Mouse (Mus musculus) CD4-positive, CD25-positive, alpha-beta regulatory T cell, adult 2 months (primary cell): ENCODE data around the gene Entpd6.

ENCODE experiments used
- DNase-seq: peaks from one replicate; pipeline ENCODE4 v3.0.0-alpha.2; 2012; ENCODE audit warnings: low read depth, low spot score

Gene Entpd6

DNA sequence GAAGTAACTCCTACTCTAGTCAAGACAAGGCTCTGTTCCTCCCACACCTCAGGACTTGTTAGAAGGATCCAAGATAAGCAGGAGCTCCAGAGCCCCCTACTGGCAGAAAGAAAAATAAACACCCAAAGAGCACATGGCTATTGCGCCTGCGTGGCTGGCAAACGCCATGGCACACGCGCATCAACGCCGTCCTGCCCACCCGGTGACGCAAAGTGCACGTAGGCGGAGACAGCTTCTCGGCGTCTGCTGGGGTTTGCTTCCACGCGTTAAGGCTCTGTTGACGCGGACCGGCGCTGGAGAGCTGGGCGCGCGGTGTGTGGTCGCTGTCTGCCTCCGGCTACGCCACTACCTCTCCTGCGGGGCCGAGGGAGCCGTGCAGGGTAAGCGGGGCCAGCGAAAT lies at the start of gene Entpd6:
Entpd6 (plus strand) TSS at position 189 of the 400 bp plus-strand sequence.
- DNase-seq, result peak; percentile 99

DNA sequence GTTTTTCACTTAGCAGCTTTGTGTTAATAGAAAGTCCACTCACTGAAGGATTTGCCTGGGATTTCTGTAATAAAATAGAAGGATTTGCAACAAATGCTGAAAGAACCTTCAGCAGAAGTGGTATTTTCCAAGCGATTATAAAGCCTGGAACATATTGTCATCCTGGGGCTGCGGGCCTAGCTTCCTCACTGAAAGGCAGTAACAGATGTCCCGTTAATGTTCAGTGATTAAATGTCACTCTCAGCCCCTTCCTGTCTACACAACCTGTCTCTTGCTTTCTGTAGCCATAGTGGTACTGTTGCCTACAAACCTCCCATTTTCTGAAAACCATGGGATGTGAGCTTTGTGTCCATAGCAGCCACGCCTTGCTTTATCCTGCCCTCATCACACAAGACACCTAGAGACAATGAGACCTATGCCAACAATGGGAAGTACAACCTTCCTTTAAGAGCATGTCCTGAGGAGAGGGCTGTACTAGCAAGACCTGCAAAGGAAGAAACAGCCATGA lies 36.6 kb upstream of the Entpd6 start:
- DNase-seq, result no peak

DNA sequence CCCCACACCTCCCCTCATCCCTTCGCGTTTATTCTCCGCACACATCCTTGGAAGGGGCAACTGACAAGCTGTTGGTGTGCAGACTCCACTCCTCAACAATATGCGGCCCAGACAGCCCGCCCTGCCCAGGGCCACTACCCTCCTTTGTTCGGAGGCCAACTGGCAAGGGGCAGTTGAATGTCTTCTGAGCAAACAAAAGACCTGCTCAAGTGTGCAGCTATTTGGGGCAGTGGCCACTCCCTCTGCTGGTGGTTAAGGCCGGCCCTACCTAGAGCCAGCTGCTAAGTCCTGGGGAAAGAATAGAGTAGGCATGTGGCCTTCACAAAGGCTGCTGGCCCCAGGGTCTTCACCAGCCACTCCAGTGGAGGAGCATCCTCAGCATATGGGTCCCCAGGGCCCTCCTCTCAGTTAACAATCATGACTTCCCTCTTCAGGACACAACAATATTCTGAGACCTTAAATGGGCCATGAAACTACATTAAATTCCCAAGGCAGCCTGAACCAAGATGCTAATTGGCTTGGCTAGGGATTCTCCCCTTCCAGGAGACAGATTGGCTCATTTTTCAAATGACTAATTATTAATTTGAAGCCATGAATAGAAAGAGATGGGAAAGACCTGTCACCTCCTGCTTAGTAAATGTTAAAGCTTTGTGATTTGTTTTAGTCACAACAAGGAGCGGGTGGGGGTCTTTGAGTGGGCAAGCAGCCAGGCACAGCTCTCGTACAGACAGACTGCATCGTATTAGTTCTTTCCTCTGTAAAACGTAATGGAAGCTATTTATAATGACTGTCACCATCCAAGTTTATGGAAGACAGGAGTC lies 12.9 kb upstream of the Entpd6 start:
- DNase-seq, result no peak

DNA sequence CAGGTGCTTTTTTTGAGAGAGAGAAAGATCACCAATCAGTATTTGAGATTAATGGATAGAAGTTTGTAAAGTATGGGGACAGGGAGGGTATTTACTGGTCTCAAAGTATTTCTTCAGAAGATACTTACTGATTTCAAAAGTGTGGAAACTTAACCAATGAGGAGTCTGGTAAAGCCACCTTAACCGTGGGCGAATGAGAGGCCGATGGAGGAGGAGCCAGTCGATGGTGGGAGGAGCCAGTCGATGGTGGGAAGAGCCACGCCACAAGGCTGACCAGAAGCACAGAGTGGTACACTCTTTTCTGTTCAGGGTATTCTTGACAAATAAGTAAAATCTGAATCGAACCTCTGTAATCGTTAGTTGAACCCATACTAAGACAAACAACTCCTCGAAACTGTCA lies 11.0 kb upstream of the Entpd6 start:
- no peak for DNase-seq

DNA sequence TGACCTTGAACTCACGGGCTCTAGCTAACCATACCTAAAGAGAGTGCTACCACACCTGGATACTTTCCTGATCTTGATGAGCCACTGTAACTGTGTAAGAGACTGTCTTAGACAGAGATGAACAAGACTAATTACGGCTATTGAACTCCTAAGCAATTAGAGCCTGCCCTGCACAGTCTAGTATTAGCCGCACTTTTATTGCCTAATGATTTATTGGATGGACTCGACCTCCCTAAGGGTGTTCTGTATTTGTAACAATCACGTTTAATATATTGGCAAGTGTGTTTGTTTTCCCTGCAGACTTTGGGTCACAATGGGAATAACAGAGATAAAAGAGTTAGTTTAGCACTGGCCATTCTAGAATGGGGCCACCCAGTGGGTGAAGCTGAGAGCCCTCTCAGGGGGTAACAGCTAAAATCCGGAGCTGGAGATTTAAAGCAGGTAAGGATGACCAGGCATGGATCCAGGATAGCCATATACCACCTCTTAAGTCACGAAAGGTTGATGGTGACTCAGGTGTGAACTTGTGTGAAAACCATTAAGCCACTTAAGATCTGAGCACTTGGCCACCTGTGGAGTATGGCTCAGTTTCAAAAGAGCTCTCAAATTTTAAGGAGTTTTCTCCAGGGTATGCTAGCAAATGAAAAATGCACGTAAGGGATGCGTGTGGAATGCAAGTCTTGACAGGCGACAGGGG lies 8.5 kb upstream of the Entpd6 start:
- no peak for DNase-seq

DNA sequence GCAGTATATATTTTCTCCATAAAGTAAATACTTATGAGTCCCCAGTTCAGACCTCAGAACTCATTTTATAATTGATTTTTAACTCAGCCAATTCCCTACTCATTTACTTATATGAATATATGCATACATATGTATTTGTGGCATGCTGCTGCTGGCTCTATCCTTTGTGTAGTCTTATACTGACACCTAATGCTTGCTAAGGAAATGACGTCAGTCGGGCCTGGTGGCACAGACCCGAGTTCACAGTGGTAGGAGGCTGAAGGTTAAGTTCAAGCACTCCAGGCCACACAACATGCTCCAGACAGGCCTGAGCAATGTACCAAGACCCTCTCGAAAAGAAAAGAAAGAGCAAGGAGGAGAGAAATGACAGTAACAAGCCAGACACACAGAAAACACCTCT lies 7.4 kb upstream of the Entpd6 start:
- peak; percentile 44 for DNase-seq

DNA sequence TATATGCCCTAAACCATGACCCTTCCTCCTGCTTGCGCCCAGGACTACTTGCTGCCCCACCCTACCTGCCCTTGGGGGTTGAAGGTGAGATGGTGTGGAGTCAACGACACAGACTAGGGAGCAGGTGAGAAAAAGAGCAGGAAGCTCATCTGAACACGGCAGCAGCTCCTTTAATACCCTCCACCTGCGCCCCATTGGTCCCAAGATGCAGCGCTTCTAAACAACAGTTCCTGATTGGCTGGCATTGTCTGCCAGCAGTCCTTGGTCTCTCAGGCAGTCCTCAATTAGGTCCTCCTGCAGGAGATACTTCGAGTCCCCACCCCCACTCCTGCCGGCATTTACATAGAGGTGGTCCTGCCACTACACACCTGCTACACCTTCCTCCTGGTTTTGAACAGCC lies 3.8 kb upstream of the Entpd6 start:
- DNase-seq, result no peak

DNA sequence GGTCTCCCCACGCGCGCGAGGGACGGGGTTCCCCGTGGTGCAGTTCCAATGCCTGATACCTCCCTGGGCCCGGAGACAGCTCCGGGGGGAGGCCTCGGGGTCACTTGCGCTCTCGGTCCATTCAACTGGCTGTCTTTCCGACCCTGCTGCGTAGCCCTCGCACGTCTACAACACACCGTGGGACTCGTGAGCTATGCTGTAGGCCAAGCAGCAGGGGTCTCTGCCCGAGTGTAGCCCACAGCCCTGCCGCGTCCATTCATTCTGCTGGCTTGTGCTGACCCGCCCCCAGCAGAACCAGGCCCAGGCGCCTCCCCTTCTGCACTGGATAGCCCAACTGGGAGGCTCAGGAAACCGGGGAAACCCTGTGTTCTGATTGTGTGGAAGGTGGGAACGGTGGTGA lies 441 bp downstream of the Entpd6 start:
- no peak for DNase-seq

DNA sequence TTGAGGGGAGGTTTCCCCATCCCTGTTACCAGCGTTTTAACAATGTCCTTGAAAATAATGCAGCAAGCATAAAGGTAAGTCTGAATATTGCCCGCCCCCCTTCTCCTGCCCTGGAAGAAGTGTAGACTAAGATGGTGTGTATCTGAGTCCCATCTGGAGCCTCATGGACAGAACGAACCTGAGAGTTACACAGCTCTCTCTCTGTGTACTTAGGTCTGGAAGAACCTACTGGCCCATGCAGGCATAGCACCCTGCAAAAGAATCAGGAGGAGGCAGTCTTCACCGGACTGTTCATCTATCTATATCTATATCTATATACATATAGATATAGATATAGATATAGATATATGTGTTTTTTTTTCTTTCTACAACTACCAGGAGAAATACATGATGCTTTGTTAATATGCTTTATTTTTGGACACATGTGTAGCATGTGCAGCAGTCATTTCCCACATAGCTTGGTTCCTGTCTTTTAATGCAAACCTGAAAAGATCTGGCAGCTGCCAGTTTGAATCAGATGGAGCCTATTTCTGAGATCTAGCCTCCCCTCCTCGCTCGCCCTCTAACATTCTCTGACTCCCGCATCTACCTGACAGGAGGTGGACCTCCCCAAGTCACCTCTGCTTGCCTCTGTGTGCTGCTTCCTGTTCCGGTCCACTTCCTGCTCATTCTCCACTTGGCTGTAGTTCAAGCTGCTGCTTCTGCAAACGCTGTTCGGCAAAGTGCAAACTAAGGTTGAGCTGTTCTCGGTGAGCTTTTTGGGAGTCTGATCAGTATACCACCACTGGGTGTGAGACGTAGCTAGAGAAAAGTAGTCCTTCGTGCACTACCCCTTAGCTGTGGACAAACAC lies 1.5 kb downstream of the Entpd6 start:
- peak; percentile 77 for DNase-seq

DNA sequence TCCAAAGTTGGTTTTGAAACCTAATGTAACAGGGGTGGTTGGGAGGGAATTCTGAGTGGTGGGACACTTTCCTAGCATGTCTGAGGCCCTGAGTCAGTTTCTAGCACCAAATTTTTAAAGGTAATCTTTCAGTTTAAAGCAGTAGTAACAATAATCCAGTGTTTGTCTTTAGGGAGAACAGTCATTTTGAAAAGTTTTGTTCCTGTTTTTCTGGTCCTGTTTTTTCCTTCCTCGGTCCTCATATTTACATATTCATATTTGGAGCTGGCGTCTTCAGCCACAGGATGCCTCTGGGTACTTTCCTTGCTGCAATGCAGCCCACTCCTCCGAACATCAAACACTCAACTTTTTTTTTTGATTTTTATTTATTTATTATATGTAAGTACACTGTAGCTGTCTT lies 6.2 kb downstream of the Entpd6 start:
- no peak for DNase-seq

DNA sequence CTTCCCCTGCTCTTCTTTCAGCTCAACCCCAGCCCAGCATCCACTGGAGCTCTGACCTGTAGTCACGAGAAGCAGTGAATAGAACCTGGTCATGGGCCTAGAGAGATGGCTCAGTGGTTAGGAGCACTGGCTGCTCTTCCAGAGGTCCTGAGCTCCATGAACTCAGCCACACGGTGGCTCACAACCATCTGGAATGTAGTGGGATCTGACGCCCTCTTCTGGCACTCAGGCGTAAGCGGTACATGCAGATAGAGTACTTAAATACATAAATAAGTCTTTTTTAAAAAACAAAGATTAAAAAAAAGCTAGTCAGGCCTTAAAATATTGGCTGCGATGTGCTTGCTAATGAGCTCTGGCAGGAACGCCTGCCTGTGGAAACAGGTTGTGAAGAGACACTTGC lies 12.6 kb downstream of the Entpd6 start:
- DNase-seq, result peak; percentile 20

DNA sequence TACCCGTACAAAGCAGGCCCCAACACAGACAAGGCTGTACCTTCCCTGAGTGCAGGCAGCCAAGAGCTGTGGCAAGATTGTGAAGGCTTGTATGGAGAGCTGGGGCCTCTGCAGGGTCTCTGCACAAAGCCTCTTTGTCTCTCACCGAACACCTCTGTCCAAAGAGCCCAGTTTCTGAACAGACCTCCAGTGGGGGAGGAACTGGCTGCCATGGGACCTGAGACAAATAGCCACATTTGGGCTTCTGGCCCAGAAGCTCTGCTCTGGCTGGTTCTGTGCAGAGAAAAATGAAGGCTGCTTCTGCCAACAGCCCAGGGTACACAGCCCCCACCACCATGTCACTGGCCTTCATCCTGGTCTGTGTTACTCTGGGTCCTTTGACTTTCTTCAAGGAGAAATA lies 16.8 kb downstream of the Entpd6 start:
- DNase-seq, result no peak

DNA sequence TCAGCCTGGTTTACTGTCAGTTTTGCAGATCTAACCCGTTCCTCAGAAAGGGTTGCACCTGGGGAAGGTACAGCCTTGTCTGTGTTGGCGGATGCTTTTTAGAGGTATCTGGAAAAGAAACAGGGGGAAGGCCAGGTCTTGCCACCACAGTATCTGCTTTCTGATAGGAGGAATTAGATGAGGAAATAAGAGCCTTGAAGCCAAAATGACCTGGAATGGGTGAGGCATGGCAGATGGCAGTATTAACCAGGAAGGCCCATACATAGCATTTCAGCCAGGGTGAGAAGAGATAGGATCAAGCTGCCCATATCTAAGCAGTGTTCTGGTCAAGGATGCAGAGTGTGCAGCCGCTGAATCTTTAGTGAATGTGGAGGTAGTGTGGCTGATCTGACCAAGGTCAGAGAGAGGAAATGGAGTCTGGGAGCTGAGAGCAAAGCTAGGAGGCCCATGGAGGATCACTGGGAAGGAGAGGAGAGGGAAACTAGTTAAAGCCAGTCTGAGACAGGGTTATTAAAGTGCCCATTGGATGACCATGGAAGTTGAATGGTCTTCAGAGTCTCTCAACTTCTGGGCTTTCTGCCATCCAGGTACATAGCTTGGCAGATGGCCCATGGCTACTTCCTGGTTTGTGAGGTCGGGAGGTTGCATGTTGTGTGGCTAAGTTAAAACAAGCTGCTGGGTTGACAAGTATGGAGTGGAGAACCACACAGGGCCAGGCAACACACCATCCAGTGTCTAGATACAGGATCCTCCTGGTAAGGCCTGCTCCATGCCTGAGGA lies 17.4 kb downstream of the Entpd6 start:
- DNase-seq, result no peak

DNA sequence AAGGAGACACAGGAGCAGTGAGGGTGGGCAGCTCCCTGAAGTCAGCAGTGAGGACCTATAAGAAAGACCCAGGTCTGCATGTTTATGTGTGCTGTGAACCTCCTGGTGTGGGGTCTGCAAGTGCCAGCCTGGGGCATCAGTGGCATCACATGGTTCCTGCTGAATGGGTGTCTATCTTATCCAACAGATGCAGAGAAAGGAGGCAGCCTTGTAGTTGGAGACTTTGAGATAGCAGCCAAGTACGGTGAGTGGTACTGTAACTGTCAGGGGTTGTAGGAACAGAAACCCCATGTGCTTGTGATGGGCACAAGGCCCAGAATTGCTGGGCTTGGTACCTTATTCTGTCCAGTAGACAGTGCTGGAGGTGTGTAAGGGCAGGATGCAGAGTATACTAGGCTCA lies 19.8 kb downstream of the Entpd6 start:
- no peak for DNase-seq

DNA sequence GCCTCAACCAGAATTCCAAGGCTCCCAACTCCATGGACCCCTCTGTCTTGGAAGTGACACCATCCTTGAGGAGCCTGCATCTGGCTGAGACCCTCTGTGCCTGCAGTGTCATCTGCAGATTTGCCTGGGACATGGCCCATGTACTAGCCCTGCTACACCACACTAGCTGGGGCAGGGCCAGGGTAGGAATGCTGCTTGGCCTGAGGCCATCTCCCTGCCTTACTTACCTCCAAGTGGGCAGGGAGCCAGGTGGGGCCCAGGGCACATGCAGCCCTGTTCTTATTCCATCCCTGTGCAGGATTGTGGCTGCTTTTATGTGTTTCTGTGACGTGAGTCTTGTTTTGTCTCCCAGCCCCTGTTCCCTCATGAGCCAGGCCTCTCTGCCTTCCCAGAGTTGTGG lies 21.9 kb downstream of the Entpd6 start:
- DNase-seq, result no peak

DNA sequence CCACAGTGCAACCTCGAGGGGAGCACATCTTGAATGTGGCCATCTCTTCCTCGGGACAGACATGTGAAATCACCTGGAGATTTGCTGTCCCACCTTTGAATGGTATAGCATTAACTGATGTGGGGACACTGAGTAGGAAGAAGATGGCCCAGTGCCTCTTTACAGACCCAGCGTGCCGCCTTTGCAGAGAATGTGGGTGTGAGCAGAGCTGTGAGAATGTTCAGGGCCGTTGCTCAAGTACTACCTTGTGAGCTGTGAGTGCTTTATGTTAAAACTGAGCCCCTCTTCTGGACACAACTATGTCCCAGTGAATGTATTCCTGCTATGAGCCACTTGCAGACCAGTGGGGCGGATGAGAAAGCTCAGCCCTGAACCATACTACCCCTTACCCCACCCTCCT lies 22.3 kb downstream of the Entpd6 start:
- DNase-seq, result no peak

DNA sequence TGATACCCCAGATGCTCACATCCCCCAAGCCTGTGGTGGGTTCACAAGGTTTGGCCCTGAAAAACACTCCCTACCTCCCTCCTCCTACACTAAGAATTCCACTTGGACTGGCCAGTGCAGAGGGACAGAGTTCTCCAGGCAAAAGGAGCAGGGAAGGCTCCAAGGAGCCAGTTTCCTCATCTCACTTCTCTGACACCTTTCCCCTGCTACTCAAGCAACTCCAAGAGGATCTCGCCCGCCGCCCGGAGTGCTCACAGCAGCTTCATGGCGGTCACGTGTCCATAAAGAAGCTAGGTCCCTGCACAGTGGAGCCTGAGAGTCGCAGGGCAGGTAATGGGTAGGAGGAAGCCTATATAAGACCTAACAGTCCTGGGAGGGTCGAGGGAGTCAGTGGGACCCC lies 23.2 kb downstream of the Entpd6 start:
- DNase-seq, result no peak

DNA sequence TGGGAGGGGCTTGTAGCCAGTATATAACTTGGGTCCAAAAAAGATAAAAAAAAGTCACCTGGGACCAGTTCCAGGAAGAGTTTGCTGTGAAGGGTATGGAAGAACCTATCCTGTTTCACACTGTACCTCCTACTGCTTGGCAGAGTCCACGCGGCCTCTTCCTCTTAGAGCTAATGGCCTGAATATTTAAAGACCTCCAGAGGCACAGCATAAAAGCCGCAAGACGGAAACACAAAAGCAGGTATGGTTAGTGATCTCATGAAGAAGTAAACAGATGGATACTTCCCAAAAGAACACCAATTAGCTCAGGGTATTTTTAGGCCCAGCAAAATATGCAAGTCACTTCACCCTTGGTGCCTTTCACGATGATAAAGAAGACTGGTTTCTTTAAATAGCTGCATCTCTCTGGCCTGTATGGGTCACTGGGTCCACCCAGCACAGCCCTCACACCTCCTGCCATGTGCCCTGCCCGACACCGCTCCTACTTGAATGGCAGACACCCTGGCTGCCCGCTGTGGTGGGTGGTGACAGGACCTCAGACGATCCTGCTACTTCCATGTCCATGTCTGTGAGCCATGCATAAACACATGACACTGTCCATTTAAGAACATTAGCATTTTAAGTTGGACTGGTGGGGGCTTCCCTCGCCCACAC lies 23.8 kb downstream of the Entpd6 start:
- DNase-seq, result no peak

DNA sequence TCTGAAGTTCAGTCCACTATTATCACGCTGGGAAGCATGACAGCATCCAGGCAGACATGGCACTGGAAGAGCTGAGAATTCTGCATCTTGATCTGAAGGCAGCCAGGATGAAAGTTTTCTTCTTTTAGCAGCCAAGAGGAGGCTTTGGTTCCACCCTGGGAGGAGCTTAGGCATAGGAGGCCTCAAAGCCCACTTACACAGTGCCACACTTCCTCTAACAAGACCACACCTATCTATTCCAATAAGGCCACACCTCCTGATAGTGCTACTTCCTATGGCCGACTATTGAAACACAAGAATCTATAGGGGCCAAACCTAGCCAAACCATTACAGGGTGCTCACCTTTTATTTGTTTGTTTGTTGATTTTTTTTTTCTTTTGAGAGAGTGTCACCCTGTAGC lies 34.0 kb downstream of the Entpd6 start:
- peak; percentile 12 for DNase-seq

DNA sequence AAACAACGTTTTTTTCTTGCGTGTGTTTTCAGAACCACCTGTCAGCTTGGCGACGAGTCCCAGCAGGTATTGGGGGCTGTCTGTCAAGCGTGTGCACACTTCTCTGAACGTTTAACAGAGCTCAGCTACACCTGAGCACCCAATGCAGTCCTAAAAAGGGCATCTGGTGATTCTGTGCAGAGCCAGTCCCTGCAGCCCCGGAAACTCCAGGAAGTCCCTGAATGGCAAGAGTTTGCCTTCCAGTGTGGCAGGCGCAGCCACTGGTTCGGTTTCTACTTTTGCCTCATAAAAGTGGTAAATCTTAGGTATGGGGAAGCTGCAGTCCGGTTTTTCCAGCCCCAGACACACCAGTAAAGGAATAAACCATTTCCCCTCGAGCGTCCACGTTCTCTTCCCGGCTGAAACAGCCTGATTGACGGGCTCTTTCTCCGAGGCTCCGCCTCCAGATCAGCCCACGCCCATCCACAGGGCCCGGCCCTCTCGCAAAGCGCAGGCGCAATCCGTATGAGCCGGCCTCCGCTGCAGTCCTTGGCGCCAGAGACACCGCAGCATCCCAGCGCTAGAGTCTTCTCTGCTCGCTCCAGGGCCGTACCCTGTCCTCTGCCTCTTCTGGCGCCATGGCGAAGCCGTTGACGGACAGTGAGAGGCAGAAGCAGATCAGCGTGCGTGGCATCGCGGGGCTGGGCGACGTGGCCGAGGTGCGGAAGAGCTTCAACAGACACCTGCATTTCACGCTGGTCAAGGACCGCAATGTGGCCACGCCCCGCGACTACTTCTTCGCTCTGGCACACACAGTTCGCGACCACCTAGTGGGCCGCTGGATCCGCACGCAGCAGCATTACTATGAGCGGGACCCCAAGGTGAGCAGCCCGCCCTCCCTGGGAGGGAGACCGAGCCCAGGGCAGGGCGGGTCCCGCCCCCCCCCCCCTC lies 37.7 kb downstream of the Entpd6 start, which contains the start of gene Pygb:
Pygb (plus strand) TSS at position 485 of the 930 bp plus-strand sequence.
- peak; percentile 94 for DNase-seq
